Mouse (Mus musculus) layer of hippocampus, adult 2 months (tissue): ENCODE measurements around the gene Hsph1. TPM values are rescaled to one million over a fixed set of nuclear protein-coding genes. Genes with fewer than 3 reads are reported as not detected.

ENCODE experiments used
- DNase-seq, 2 experiments: peaks; one replicate each; pipeline ENCODE4 v3.0.0; 2022; ENCODE audit warnings: low spot score in 2 of 2
- H3K27ac ChIP-seq: fragments of 200-600 bp; 2 replicates; pipeline ENCODE4 v1.8.1; 2022
- H3K4me3 ChIP-seq: fragments of 200-600 bp; 2 replicates; pipeline ENCODE4 v1.8.1; 2022; ENCODE audit warnings: mild to moderate bottlenecking
- CTCF ChIP-seq: fragments of 200-600 bp; conservative IDR thresholded peaks from 2 replicates; pipeline ENCODE4 v1.8.1; 2022; ENCODE audit warnings: antibody characterized with exemption, mild to moderate bottlenecking, moderate library complexity
- long read RNA-seq, 2 experiments: library from polyadenylated mRNA; stranded (forward); transcript quantifications; one replicate each; pipeline ENCODE4 v2.0.0; 2021; ENCODE audit warnings: borderline mapping rate in 2 of 2
- total RNA-seq, 2 experiments: library from RNA; stranded (reverse); gene quantifications; 2 replicates each; pipeline ENCODE4 v1.2.3; 2021

The Hsph1 gene
- 100 to 1,000 TPM; 337 to 340 TPM for total RNA-seq
- long read RNA-seq, experiment 1, transcript Hsph1-201 (17 exons, 3,240 nt) = minor isoform, 11 of 321 reads
- long read RNA-seq, experiment 1, transcript Hsph1-211 (18 exons, 3,802 nt) = major isoform, 287 of 321 reads
- long read RNA-seq, experiment 1, partial matches to known transcripts = 13 of 321 reads
- long read RNA-seq, experiment 1, other reads (novel, unspliced or antisense) = 9 of 321 reads
- long read RNA-seq, experiment 2, transcript Hsph1-201 (17 exons, 3,240 nt) = minor isoform, 11 of 536 reads
- long read RNA-seq, experiment 2, transcript Hsph1-211 (18 exons, 3,802 nt) = major isoform, 478 of 536 reads
- long read RNA-seq, experiment 2, partial matches to known transcripts = 21 of 536 reads
- long read RNA-seq, experiment 2, other reads (novel, unspliced or antisense) = 22 of 536 reads

DNA sequence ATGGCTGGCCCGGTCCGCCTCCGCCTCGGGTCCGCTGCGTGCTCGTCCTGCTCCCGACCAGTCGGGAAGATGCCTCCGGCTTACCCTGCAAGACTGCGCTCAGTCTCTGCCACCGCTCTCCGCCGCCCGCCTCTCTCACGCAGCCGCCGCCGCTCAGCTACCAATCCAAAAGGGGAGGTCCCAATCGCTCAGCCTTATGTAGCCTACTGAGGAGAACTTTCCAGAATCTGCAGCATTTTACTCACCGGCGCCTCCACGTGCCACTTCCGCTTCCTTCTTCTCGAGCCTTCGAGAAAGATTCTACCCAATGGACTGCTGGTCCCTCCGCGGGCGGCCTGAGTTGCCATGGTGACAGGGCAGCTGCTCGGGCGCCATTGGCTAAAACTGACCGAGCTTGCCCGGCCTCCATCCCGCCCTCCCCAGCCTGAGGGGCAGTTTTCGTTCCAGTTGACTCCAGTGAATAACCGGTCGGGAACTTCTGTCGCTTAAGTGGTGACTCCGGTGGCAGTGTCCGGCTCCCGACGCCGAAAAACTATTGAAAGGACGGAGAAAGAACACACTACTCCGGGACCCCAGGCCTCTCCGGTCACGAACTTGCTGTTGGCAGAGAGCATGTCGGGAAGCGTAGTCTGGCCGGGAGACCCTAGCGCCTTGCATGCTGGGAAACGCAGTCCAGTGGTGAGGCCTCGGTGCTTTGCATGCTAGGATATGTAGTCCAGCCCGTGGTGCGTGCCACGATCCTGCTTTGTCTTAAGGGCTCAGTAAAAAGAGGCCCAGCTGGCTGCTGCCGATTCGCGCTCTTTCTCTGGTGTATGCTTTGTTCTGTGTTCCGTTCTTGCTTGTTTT is at the start of gene Hsph1:
Hsph1 (minus strand) TSS at position 302 of the 846 bp plus-strand sequence.
- H3K4me3 ChIP-seq = peak within 1 kb of the TSS; percentile 87
- TF ChIP-seq CTCF = no peak; the same call in 1 of the 2 replicates
- peak; percentile 98 to 99 for DNase-seq
- peak within 1 kb of the TSS; percentile 97 for H3K27ac ChIP-seq

DNA sequence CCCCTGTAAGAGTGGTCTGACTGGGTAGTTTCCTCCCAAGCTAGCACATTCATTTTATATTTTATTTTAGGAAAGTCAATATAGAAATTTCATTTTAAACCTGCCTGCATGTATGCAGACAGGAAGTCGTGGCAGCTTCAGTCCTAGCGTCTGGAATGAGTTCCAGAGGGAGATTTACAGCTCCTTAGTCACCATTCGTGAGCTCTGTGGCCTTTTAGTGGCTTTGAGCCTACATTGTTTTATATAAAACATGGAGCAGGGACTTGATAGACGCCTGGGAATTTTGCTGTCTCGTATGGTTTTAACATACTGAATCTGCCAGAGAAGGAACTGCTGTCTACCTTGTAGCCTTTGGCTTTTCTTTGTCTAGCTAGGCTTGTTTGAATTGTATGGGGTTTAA is 44.8 kb upstream of the Hsph1 start:
- no peak for DNase-seq
- H3K4me3 ChIP-seq = no peak overlapping the region
- no peak overlapping the region for H3K27ac ChIP-seq
- TF ChIP-seq CTCF = no peak

DNA sequence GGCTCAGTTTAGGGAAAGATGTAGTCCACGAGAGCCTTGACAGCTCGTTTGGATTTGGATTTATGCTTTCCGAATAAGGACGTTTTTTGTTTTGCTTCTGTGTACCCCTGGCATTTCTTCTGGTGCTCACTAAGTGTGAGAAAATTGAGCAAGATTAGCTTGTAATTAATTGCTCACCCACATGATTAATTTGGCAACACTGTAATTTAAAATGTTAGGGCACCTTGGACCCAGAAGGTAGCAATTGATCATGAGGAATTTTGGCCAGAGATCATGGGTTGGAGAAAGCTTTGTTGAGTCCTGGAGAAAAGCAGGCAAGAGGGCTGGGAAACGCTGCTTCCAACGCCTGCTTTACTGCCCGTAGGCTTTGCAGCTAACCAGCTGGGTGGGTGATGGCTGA is 43.7 kb upstream of the Hsph1 start:
- no peak for DNase-seq
- Histone ChIP-seq H3K4me3 (no peak overlapping the region), H3K27ac (peak overlapping the region; percentile 18; the same call in 1 of the 2 replicates)
- no peak for TF ChIP-seq CTCF

- peak overlapping the region; percentile 81; the same call in 1 of the 2 replicates for H3K4me3 ChIP-seq
- peak overlapping the region; percentile 18; the same call in 1 of the 2 replicates for H3K27ac ChIP-seq
These were observed 43.2 kb upstream of the Hsph1 start for GRCm38 (mm10) chr5:149679362-149679761.

DNA sequence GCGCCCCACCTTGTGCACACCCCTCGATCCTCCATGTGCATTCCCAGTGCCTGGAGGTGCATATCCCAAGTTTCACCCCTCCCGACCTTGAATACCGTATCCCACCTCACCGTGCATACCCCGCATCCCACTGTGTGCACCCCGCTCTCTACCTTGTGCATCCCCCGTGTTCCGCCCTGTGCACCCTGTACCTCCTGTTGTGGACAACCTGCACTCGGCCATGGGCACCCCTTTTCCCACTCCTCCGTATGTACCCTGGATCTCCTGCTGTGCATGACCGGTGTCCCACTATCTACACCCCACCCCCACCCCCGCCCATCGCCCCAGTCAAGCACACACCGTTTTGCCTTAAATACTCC is 42.8 kb upstream of the Hsph1 start:
- DNase-seq = no peak

More at GRCm38 (mm10) chr5:149679362-149679761, 43.2 kb upstream of the Hsph1 start:
- no peak for DNase-seq
- no peak for TF ChIP-seq CTCF

DNA sequence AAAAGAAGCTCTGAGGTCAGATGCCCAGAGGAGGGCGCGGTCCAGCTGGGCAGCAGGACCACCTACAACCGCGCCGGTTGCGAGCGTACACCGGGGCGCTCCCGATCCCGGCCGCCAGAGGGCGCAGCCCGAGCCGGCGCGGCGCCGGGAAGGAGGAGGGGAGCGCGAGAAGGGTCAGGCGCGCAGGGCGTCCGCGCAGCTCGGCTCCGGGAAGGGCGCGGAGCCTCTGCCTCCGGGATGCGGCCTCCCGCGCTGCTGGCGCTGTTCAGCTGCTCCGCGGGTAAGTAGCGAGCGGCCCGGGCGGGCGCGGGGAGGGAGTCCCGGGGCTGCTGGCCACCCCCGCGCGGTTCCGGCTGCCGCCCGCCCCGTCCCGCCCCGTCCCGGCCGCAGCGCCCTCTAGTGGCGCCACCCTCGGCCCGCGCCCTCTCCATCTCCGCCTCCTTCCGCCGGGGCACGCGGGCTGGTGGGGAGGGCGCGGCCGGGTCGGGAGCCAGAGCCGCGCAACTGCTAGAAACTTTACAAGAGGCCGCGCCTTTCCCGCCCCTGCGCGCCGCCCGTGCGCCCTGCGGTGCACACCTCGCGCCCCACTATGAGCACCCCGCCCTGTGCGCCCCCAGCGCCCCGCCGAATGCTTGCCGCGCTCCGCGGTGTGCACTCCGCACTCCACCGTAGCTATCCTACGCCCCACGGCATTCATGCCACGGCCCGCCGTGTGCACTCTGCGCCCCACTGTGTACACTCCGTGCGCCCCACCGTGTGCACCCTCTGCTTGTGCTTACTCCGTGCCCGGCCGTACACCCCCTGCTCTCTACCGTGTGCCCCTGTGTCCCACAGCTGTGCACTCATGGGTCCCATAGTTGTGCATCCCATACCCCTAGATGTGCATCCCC is 42.2 kb upstream of the Hsph1 start, which contains the start of gene B3glct:
B3glct (plus strand) TSS at position 131 of the 890 bp plus-strand sequence.
- peak; percentile 88 for TF ChIP-seq CTCF
- peak within 1 kb of the TSS; percentile 95 for H3K27ac ChIP-seq
- peak within 1 kb of the TSS; percentile 81 for H3K4me3 ChIP-seq
- peak; percentile 56 to 83 for DNase-seq

More for the DNA sequence above, 42.8 kb upstream of the Hsph1 start:
- Histone ChIP-seq H3K4me3 (peak overlapping the region; percentile 81), H3K27ac (peak overlapping the region; percentile 95; the same call in 1 of the 2 replicates)
- TF ChIP-seq CTCF = no peak

DNA sequence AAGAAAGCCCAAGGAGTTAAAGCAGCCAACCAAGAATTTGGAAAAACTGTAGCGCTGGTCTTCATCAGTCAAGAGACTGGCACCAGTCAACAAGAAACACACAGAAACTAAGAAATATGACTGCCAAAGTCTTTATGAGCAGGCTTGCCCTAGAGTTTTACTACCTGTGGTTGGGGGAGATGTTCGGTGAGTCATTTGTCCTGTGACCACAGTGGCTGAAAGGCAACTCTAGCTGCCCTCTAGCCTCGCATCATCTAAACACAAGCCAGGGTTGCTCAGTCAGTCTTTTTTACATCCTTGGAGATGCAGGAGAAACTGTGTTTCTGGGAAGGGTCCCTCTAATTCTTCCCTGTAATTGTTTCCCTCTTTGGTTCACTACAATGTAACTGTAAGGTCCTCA is 41.0 kb upstream of the Hsph1 start:
- no peak overlapping the region for H3K27ac ChIP-seq
- no peak for TF ChIP-seq CTCF
- DNase-seq = no peak
- no peak overlapping the region for H3K4me3 ChIP-seq

DNA sequence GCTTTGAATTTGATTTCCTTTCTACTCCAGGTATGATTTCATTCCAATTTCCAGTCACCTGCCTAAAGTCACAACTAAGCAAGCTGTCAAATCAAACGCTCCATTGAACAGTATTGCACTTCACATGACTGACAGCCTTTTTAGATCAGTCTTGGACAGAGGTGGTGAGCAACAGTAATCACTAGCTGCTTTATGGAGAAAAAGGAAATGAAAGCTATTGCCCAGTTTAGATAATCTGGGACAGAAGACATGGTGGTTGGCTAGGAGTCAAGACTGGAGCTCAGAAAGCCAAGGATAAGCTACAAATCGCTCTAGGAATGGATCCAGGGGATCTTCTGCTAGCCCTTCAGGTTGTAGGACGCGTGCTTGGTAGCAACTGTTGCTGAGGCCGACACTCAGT is 27.2 kb upstream of the Hsph1 start:
- no peak overlapping the region for H3K27ac ChIP-seq
- no peak overlapping the region for H3K4me3 ChIP-seq
- no peak for DNase-seq
- TF ChIP-seq CTCF = no peak

GRCm38 (mm10) chr5:149662980-149663379 is 26.8 kb upstream of the Hsph1 start:
- no peak overlapping the region for H3K27ac ChIP-seq
- peak; percentile 56 for TF ChIP-seq CTCF
- no peak overlapping the region for H3K4me3 ChIP-seq
- DNase-seq = no peak

- Histone ChIP-seq H3K27ac (no peak overlapping the region), H3K4me3 (no peak overlapping the region)
- peak; percentile 47 for TF ChIP-seq CTCF
- DNase-seq = no peak
These were observed 25.3 kb upstream of the Hsph1 start for GRCm38 (mm10) chr5:149661428-149661827.

- Histone ChIP-seq H3K27ac (no peak overlapping the region), H3K4me3 (no peak overlapping the region)
- no peak for TF ChIP-seq CTCF
- no peak for DNase-seq
These were observed 23.2 kb upstream of the Hsph1 start for GRCm38 (mm10) chr5:149659414-149659780.

- Histone ChIP-seq H3K4me3 (no peak overlapping the region), H3K27ac (no peak overlapping the region)
- no peak for TF ChIP-seq CTCF
- no peak for DNase-seq
These were observed 22.7 kb upstream of the Hsph1 start for GRCm38 (mm10) chr5:149658741-149659413.
